Mouse (Mus musculus) liver, embryonic 13.5 days (tissue): ENCODE measurements at regions not wholly inside any gene's neighbourhood (a gene's known extent, or its start where the extent isn't known, plus 50 kb on each side); places are given as distances from the start of the nearest gene placed in this dataset.

Experiments used
- ATAC-seq: fragments of 200-750 bp; cut with Nextera tagmentation; 2 replicates; pipeline ENCODE4 v1.8.0; 2017; ENCODE audit warnings: low read depth, mild to moderate bottlenecking, moderate number of reproducible peaks, moderate library complexity
- DNase-seq: peaks from one replicate; pipeline ENCODE4 v3.0.0; 2022
- H3K27ac ChIP-seq: fragments of 300-500 bp; sonication (generic); 2 replicates; pipeline ENCODE4 v1.5.1; 2015; ENCODE audit warnings: moderate library complexity, mild to moderate bottlenecking, inconsistent platforms
- H3K27me3 ChIP-seq: fragments of 300-500 bp; sonication (generic); 2 replicates; pipeline ENCODE4 v1.6.1; 2015; ENCODE audit warnings: mild to moderate bottlenecking, inconsistent platforms
- H3K36me3 ChIP-seq: fragments of 300-500 bp; sonication (generic); 2 replicates; pipeline ENCODE4 v1.6.1; 2015; ENCODE audit warnings: mild to moderate bottlenecking, inconsistent platforms
- H3K4me1 ChIP-seq: fragments of 300-500 bp; sonication (generic); replicated peaks from 2 replicates; pipeline ENCODE4 v1.6.1; 2015; ENCODE audit warnings: inconsistent platforms
- H3K4me2 ChIP-seq: fragments of 300-500 bp; sonication (generic); 2 replicates; pipeline ENCODE4 v1.6.1; 2015; ENCODE audit warnings: inconsistent platforms, mild to moderate bottlenecking, moderate library complexity
- H3K4me3 ChIP-seq: fragments of 300-500 bp; sonication (generic); replicated peaks from 2 replicates; pipeline ENCODE4 v1.5.1; 2015; ENCODE audit warnings: mild to moderate bottlenecking, inconsistent platforms
- H3K9ac ChIP-seq: fragments of 300-500 bp; sonication (generic); 2 replicates; pipeline ENCODE4 v1.6.1; 2015; ENCODE audit warnings: mild to moderate bottlenecking, inconsistent platforms
- H3K9me3 ChIP-seq: fragments of 300-500 bp; sonication (generic); replicated peaks from 2 replicates; pipeline ENCODE4 v1.6.1; 2016; ENCODE audit warnings: inconsistent platforms
- WGBS: fragments of 180-500 bp; shearing (Covaris S2); methylation state at CpG from one replicate; pipeline ENCODE4 v1.1.7; 2015; ENCODE audit not compliant: insufficient replicate concordance; 5-methylcytosine and 5-hydroxymethylcytosine counted together

GRCm38 (mm10) chr15:25495926-25496644 is 82.5 kb upstream of the Basp1 start:
- Histone ChIP-seq H3K4me1 (0 out of 2 replicates have a peak, but pooled peaks cover 2% of the 10 kb centered on the region), H3K27me3 (no peaks in the 10 kb centered on the region), H3K9ac (no peak overlapping the region), H3K4me3 (no peak overlapping the region), H3K27ac (no peak overlapping the region), H3K36me3 (no peaks in the 10 kb centered on the region), H3K9me3 (no peaks in the 10 kb centered on the region), H3K4me2 (no peak overlapping the region)
- WGBS = 15% methylated on average over 7 of the region's 7 CpGs
- ATAC-seq = peak; percentile 51; the same call in 1 of the 2 replicates
- no peak for DNase-seq

GRCm38 (mm10) chr15:25497743-25498142 is 84.2 kb upstream of the Basp1 start:
- Histone ChIP-seq H3K36me3 (no peaks in the 10 kb centered on the region), H3K27me3 (no peaks in the 10 kb centered on the region), H3K9ac (no peak overlapping the region), H3K4me3 (no peak overlapping the region), H3K27ac (no peak overlapping the region), H3K4me1 (0 out of 2 replicates have a peak, but pooled peaks cover 2% of the 10 kb centered on the region), H3K4me2 (no peak overlapping the region), H3K9me3 (no peaks in the 10 kb centered on the region)
- no peak for ATAC-seq
- WGBS = 32% methylated on average over 1 of the region's 1 CpGs
- no peak for DNase-seq

GRCm38 (mm10) chr15:25498422-25498821 is 84.9 kb upstream of the Basp1 start:
- Histone ChIP-seq H3K4me1 (0 out of 2 replicates have a peak, but pooled peaks cover 2% of the 10 kb centered on the region), H3K9ac (no peak overlapping the region), H3K27me3 (no peaks in the 10 kb centered on the region), H3K9me3 (no peaks in the 10 kb centered on the region), H3K4me3 (no peak overlapping the region), H3K27ac (no peak overlapping the region), H3K36me3 (no peaks in the 10 kb centered on the region), H3K4me2 (no peak overlapping the region)
- no peak for DNase-seq
- no peak for ATAC-seq
- 59% methylated on average over 2 of the region's 2 CpGs for WGBS

- no peak overlapping the region for H3K4me3 ChIP-seq
- no peak for ATAC-seq
- DNase-seq = no peak
- no peak overlapping the region for H3K4me2 ChIP-seq
- no peaks in the 10 kb centered on the region for H3K4me1 ChIP-seq
- H3K9ac ChIP-seq = no peak overlapping the region
- no peaks in the 10 kb centered on the region for H3K9me3 ChIP-seq
- no peaks in the 10 kb centered on the region for H3K36me3 ChIP-seq
- 56% methylated on average over 5 of the region's 5 CpGs for WGBS
- no peak overlapping the region for H3K27ac ChIP-seq
- no peaks in the 10 kb centered on the region for H3K27me3 ChIP-seq
Observed at GRCm38 (mm10) chr15:25502513-25502912, 88.9 kb upstream of the Basp1 start.

GRCm38 (mm10) chr15:25503104-25503503 is 89.5 kb upstream of the Basp1 start:
- no peak overlapping the region for H3K9ac ChIP-seq
- H3K27ac ChIP-seq = no peak overlapping the region
- no peaks in the 10 kb centered on the region for H3K36me3 ChIP-seq
- no peaks in the 10 kb centered on the region for H3K27me3 ChIP-seq
- H3K4me3 ChIP-seq = no peak overlapping the region
- ATAC-seq (no peak), DNase-seq (no peak)
- 59% methylated on average over 6 of the region's 6 CpGs for WGBS
- H3K4me1 ChIP-seq = no peaks in the 10 kb centered on the region
- no peak overlapping the region for H3K4me2 ChIP-seq
- no peaks in the 10 kb centered on the region for H3K9me3 ChIP-seq

- no peak overlapping the region for H3K27ac ChIP-seq
- no peak for ATAC-seq
- no peak for DNase-seq
- 44% methylated on average over 7 of the region's 7 CpGs for WGBS
- H3K27me3 ChIP-seq = no peaks in the 10 kb centered on the region
- no peaks in the 10 kb centered on the region for H3K4me1 ChIP-seq
- H3K4me3 ChIP-seq = no peak overlapping the region
- H3K9me3 ChIP-seq = no peaks in the 10 kb centered on the region
- no peak overlapping the region for H3K9ac ChIP-seq
- no peaks in the 10 kb centered on the region for H3K36me3 ChIP-seq
- H3K4me2 ChIP-seq = no peak overlapping the region
Observed at GRCm38 (mm10) chr15:25509139-25509538, 95.6 kb upstream of the Basp1 start.

DNA sequence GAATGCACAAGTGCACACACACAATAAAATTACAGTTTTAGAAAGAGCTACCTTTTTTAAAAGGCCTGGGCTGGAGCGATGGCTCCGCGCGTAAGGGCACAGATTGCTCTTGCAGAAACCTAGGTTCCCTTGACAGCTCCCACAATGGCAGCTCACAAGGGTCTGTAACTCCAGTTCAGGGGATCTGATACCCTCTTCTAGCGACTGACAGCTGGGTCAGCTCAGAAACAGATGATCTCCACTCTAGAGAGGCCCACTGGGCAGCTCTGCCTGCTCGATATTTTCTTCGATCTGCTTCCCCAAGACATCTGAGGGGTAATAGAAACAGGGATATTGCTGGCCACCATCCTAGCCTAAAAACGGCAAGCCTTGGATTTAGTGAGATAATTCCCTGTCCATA is 96.0 kb upstream of the Basp1 start:
- DNase-seq (no peak), ATAC-seq (no peak)
- Histone ChIP-seq H3K4me3 (no peak overlapping the region), H3K36me3 (no peaks in the 10 kb centered on the region), H3K27ac (no peak overlapping the region), H3K9me3 (no peaks in the 10 kb centered on the region), H3K4me2 (no peak overlapping the region), H3K4me1 (no peaks in the 10 kb centered on the region), H3K9ac (no peak overlapping the region), H3K27me3 (no peaks in the 10 kb centered on the region)
- 76% methylated on average over 8 of the region's 8 CpGs for WGBS

DNA sequence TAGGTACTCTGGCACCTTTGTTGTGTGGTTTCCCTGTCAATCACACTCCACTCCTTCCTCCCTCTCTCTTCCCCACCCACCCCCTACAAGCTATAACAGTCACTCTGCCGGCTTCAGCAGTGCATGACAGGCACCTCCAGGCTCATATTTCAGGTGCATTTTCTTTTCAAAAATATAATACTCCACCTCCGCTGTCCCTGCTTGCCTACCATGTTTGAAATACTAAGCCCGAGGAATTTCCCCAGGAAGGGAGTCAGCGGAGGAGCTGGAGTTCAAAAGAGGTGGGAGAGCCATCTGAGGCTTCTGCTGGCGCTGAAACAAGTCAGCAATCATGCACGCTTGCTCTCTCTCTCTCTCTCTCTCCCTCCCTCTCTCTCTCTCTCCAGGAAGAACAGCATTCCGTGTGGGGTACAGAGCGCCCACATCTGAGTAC is 96.5 kb upstream of the Basp1 start:
- Histone ChIP-seq H3K4me3 (no peak overlapping the region), H3K27ac (no peak overlapping the region), H3K4me1 (no peaks in the 10 kb centered on the region), H3K36me3 (no peaks in the 10 kb centered on the region), H3K9ac (no peak overlapping the region), H3K27me3 (no peaks in the 10 kb centered on the region), H3K4me2 (no peak overlapping the region), H3K9me3 (no peaks in the 10 kb centered on the region)
- DNase-seq = no peak
- no peak for ATAC-seq
- WGBS = 44% methylated on average over 8 of the region's 8 CpGs

DNA sequence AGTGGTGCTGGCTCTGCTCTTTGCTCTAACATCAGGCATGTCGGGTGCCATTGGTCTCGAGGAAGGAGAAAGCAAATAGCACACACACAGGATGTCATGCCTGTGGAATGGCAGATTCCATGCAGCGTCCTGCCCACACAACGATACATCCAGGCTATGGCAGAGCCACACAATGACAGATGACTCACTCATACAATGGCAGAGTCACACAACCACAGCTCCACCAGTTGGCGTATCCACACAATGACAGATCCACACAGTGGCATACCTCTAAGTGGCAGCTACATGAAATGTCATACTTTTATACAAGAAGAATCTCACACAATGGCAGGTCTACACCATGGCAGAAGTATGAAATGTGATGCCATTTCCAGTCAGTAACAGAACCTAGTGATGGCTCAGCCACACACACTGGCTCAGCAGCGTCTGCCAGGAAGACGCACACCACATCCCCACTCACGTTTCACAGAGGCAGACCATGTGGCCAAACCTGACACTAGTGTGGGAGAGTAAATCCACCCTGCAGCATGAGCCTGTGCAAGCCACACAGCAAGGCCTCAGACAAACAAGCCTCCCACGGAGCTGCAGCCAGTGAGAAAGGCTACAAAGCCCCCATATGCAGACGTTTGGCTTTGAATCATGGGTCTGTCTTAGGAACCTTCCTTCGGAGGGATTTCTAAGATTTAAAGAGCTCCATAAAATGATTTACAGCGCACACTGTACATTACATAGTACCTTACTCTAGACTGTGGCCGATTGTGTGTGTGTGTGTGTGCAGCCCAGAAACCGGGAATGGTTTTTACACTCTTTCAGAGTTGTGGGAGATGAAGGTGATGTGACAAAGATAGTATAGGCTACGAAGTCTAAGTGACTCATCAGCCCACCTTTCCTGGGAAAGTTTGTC is 104.0 kb upstream of the Myo10 start:
- DNase-seq (no peak), ATAC-seq (no peak)
- 70% methylated on average over 15 of the region's 15 CpGs for whole genome bisulfite sequencing
- H3K4me3 ChIP-seq = no peak overlapping the region
- no peaks in the 10 kb centered on the region for H3K36me3 ChIP-seq
- H3K9me3 ChIP-seq = no peaks in the 10 kb centered on the region
- no peaks in the 10 kb centered on the region for H3K4me1 ChIP-seq
- no peak overlapping the region for H3K27ac ChIP-seq
- H3K4me2 ChIP-seq = no peak overlapping the region
- H3K9ac ChIP-seq = no peak overlapping the region
- H3K27me3 ChIP-seq = no peaks in the 10 kb centered on the region

GRCm38 (mm10) chr15:25524189-25524588 is 98.1 kb upstream of the Myo10 start:
- Histone ChIP-seq H3K36me3 (no peaks in the 10 kb centered on the region), H3K4me2 (no peak overlapping the region), H3K4me3 (no peak overlapping the region), H3K9me3 (no peaks in the 10 kb centered on the region), H3K27me3 (no peaks in the 10 kb centered on the region), H3K9ac (no peak overlapping the region), H3K4me1 (no peaks in the 10 kb centered on the region), H3K27ac (no peak overlapping the region)
- DNase-seq (no peak), ATAC-seq (no peak)
- 37% methylated on average over 4 of the region's 4 CpGs for WGBS

- ATAC-seq = no peak
- no peak overlapping the region for H3K4me2 ChIP-seq
- H3K27me3 ChIP-seq = no peaks in the 10 kb centered on the region
- H3K4me1 ChIP-seq = no peaks in the 10 kb centered on the region
- H3K9ac ChIP-seq = no peak overlapping the region
- 14% methylated on average over 7 of the region's 7 CpGs for WGBS
- no peaks in the 10 kb centered on the region for H3K9me3 ChIP-seq
- H3K4me3 ChIP-seq = no peak overlapping the region
- DNase-seq = no peak
- H3K27ac ChIP-seq = no peak overlapping the region
- H3K36me3 ChIP-seq = no peaks in the 10 kb centered on the region
Observed at GRCm38 (mm10) chr15:25525337-25525736, 97.0 kb upstream of the Myo10 start.
